Mouse (Mus musculus): ENCODE data around the gene Eps8l3. TPM values are rescaled to one million over a fixed set of nuclear protein-coding genes. Genes with fewer than 3 reads are reported as not detected.

The Eps8l3 gene
- polyA plus RNA-seq, 1 experiment from 2014 or later: 29.2 TPM

DNA sequence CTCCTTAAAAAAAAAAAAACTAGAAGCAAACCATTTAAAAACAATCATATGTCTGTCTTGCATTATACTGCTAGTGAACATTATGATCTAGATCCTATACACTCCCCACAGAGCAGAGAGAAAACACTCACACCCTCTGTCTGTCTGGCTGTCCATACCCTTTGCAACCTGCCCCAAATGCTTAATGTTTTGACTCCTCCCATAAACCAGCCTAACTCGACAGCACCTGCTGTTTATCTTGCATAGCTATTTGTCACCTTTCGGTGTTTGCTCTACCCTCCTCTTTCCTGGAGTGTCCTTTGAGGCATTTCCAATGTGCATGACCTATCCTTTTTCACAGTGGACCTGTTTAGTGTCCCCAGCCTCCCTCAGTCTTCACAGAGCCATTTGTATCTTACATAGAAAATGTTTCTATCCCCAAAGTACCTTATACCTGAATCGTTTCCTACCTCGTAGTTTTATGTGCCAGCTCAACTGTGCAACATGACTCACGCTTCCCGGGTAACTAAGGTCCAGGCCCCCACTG is 18.2 kb downstream of the Eps8l3 start:
- WGBS: 5% methylated on average over 6 of the region's 6 CpGs
- peak overlapping the region; percentile 80 for H3K4me2 ChIP-seq (replicated peaks; ENCODE audit: low read depth)
- H3K9ac ChIP-seq (ENCODE audit: low read length): peak overlapping the region; percentile 65
- H3K27me3 ChIP-seq (ENCODE audit: control insufficient read depth, insufficient read depth, low read length): no peaks in the 10 kb centered on the region
- no peak for DNase-seq (ENCODE audit: low spot score)
- H3K4me3 ChIP-seq (ENCODE audit: low read depth, low read length): peak overlapping the region; percentile 56
- no peaks in the 10 kb centered on the region for H3K9me3 ChIP-seq (ENCODE audit: control insufficient read depth, low read length)
- no peaks in the 10 kb centered on the region for H3K36me3 ChIP-seq (ENCODE audit: control insufficient read depth, insufficient read depth, low read length)
- H3K4me1 ChIP-seq (replicated peaks; ENCODE audit: control insufficient read depth, insufficient read depth): no peaks in the 10 kb centered on the region
- H3K27ac ChIP-seq (replicated peaks): no peak overlapping the region
- TF ChIP-seq EP300 (optimal IDR thresholded peaks at IDR 0.05) (no peak), CTCF (IDR thresholded peaks at IDR 0.05; ENCODE audit: low read depth) (no peak)
- peak; percentile 41 for ATAC-seq (ENCODE audit: low FRiP score, low TSS enrichment)

DNA sequence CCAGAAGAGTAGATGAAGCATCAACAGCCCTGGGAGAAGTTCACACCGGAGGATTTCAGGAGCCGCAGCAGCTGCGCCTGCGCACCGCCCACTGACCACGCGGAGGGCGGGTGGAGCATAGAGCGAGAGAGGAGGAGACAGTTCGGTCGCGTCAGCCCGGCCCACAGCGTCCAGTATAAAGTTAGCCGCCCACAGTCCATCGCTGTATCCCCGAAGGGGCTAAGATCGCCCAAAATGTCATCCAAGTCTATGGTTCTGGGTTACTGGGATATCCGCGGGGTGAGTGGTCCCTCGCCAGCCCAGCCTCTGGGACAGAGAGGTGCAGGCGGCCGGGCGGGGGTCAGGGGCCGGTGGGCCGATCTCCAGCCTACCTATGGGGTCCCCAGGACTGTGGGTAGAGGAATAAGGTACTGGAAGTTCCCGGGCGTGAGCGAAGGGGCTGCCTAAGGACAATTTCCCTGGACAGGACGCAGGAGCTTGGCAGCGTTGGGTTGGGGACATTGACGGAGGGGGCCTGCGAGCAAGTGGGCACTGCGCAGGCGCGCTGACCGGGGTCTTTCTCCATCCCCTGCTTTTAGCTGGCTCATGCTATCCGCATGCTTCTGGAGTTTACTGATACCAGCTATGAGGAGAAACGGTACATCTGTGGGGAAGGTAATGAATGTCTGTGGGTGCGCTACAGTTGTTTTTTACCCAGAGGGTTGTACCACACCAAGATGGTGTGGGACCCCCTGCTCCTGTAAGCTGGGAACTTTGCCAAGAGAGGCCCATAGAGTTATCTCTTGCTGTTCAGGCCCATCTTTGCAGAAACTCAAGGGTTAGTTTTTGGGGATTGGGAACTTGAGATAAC is 18.9 kb downstream of the Eps8l3 start, which contains the start of gene Gstm5:
Gene Gstm5, plus strand, starts transcription at position 102 of the 850 bp plus-strand sequence.
- peak; percentile 90 for DNase-seq (ENCODE audit: low spot score)
- WGBS: 5% methylated on average over 40 of the region's 40 CpGs
- TF ChIP-seq CTCF (IDR thresholded peaks at IDR 0.05; ENCODE audit: low read depth): no peak
- TF ChIP-seq EP300 (optimal IDR thresholded peaks at IDR 0.05): no peak

DNA sequence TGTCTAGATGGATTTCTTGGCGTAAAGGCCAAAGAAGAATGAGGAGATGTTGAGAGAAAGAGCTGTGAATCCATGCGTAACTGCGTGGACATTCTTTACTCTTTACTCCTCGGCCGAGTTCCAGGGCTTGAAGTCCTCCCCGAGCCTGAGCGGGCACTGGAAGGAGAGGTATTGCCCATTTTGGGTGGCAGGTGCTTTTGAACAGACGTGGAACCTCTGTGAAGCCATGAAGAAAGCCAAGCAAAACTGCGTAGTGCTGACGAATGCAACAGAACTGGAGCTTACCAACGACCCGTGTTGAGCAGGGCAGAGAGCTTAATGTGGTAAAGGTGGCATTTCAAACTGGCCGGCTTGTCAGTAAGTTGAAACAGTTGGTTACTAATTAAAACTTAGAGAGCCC is 21.7 kb downstream of the Eps8l3 start:
- no peak for TF ChIP-seq CTCF (IDR thresholded peaks at IDR 0.05; ENCODE audit: low read depth)
- no peak for TF ChIP-seq EP300 (optimal IDR thresholded peaks at IDR 0.05)
- 94% methylated on average over 13 of the region's 13 CpGs for WGBS
- H3K4me1 ChIP-seq (replicated peaks; ENCODE audit: control insufficient read depth, insufficient read depth): no peaks in the 10 kb centered on the region
- H3K27ac ChIP-seq (replicated peaks): no peak overlapping the region
- no peaks in the 10 kb centered on the region for H3K9me3 ChIP-seq (ENCODE audit: control insufficient read depth, low read length)
- no peak overlapping the region for H3K4me3 ChIP-seq (ENCODE audit: low read depth, low read length)
- DNase-seq (ENCODE audit: low spot score): no peak
- ATAC-seq (ENCODE audit: low FRiP score, low TSS enrichment): no peak
- no peaks in the 10 kb centered on the region for H3K36me3 ChIP-seq (ENCODE audit: control insufficient read depth, insufficient read depth, low read length)
- H3K9ac ChIP-seq (ENCODE audit: low read length): no peak overlapping the region
- no peak overlapping the region for H3K4me2 ChIP-seq (replicated peaks; ENCODE audit: low read depth)
- no peaks in the 10 kb centered on the region for H3K27me3 ChIP-seq (ENCODE audit: control insufficient read depth, insufficient read depth, low read length)

More for the DNA sequence above, 18.9 kb downstream of the Eps8l3 start, which contains the start of gene Gstm5:
- peak; percentile 93 for ATAC-seq (ENCODE audit: low FRiP score, low TSS enrichment)
- Histone ChIP-seq H3K4me1 (replicated peaks; ENCODE audit: control insufficient read depth, insufficient read depth) (no peaks in the 10 kb centered on the region), H3K4me2 (replicated peaks; ENCODE audit: low read depth) (peak within 1 kb of the TSS; percentile 80), H3K36me3 (ENCODE audit: control insufficient read depth, insufficient read depth, low read length) (no peaks in the 10 kb centered on the region), H3K9me3 (ENCODE audit: control insufficient read depth, low read length) (no peaks in the 10 kb centered on the region), H3K4me3 (ENCODE audit: low read depth, low read length) (peak within 1 kb of the TSS; percentile 56), H3K27me3 (ENCODE audit: control insufficient read depth, insufficient read depth, low read length) (no peaks in the 10 kb centered on the region), H3K9ac (ENCODE audit: low read length) (peak within 1 kb of the TSS; percentile 65), H3K27ac (replicated peaks) (peak within 1 kb of the TSS; percentile 69)

DNA sequence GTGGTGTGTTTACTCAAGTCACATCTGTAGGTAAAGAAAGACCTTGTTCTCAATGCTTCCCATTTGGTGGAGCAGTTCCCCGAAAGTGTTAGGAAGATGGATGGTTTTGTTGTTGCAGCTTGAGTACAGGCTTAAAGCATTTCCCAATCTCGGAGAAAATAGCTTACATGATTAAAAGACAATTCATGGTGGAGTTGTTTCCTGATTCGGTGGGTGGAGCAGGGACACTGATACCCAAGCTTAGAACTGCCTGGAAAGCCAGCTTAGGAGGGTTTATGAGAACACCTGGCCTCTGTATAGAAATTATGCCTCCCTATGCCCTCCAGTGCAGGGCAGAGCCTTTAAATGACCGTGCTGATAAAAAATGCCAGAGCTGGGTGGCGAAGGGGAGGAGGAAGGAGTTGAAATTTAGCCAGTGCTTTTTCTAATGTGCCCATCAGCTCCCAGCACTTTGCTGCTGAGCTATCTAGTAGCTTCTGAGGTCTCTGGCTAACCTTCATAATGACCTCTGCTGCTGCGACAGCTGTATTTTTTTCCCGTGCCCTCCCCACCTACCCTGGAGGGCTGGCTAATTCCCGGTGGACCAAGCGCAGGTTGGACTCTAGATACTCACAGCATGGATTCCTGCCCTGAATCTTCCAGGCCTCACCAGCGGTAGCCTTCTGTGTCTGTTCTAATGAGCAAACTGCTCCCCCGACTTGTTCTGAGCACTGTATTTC is 24.1 kb downstream of the Eps8l3 start:
- WGBS: 55% methylated on average over 11 of the region's 11 CpGs
- no peak overlapping the region for H3K27ac ChIP-seq (replicated peaks)
- TF ChIP-seq CTCF (IDR thresholded peaks at IDR 0.05; ENCODE audit: low read depth) (no peak), EP300 (optimal IDR thresholded peaks at IDR 0.05) (no peak)
- H3K4me1 ChIP-seq (replicated peaks; ENCODE audit: control insufficient read depth, insufficient read depth): no peaks in the 10 kb centered on the region
- no peak overlapping the region for H3K4me3 ChIP-seq (ENCODE audit: low read depth, low read length)
- H3K9ac ChIP-seq (ENCODE audit: low read length): no peak overlapping the region
- no peaks in the 10 kb centered on the region for H3K27me3 ChIP-seq (ENCODE audit: control insufficient read depth, insufficient read depth, low read length)
- no peaks in the 10 kb centered on the region for H3K9me3 ChIP-seq (ENCODE audit: control insufficient read depth, low read length)
- no peak overlapping the region for H3K4me2 ChIP-seq (replicated peaks; ENCODE audit: low read depth)
- no peak for ATAC-seq (ENCODE audit: low FRiP score, low TSS enrichment)
- no peak for DNase-seq (ENCODE audit: low spot score)
- no peaks in the 10 kb centered on the region for H3K36me3 ChIP-seq (ENCODE audit: control insufficient read depth, insufficient read depth, low read length)

GRCm38 (mm10) chr3:107905942-107906341 is 28.9 kb downstream of the Eps8l3 start:
- H3K27ac ChIP-seq (replicated peaks): no peak overlapping the region
- no peak for DNase-seq (ENCODE audit: low spot score)

More at GRCm38 (mm10) chr3:107905942-107906341, 28.9 kb downstream of the Eps8l3 start:
- ATAC-seq (ENCODE audit: low FRiP score, low TSS enrichment): no peak
- WGBS: 62% methylated on average over 6 of the region's 6 CpGs
- H3K9ac ChIP-seq (ENCODE audit: low read length): no peak overlapping the region
- no peak overlapping the region for H3K4me3 ChIP-seq (ENCODE audit: low read depth, low read length)
- no peaks in the 10 kb centered on the region for H3K36me3 ChIP-seq (ENCODE audit: control insufficient read depth, insufficient read depth, low read length)
- H3K9me3 ChIP-seq (ENCODE audit: control insufficient read depth, low read length): no peaks in the 10 kb centered on the region
- H3K4me2 ChIP-seq (replicated peaks; ENCODE audit: low read depth): no peak overlapping the region
- no peaks in the 10 kb centered on the region for H3K4me1 ChIP-seq (replicated peaks; ENCODE audit: control insufficient read depth, insufficient read depth)
- no peaks in the 10 kb centered on the region for H3K27me3 ChIP-seq (ENCODE audit: control insufficient read depth, insufficient read depth, low read length)
- no peak for TF ChIP-seq EP300 (optimal IDR thresholded peaks at IDR 0.05)

All from stomach, postnatal 0 days (tissue).